Mouse (Mus musculus) megakaryocyte, embryonic 14.5 days (primary cell): ENCODE data around the gene Plekhg2. TPM values are rescaled to one million over a fixed set of nuclear protein-coding genes. Genes with fewer than 3 reads are reported as not detected.

ENCODE experiments used
- H3K27me3 ChIP-seq: replicated peaks from 2 replicates; pipeline ENCODE3; 2012; ENCODE audit warnings: inconsistent platforms
- H3K36me3 ChIP-seq: replicated peaks from 2 replicates; pipeline ENCODE3; 2012; ENCODE audit warnings: low read length, inconsistent platforms, mixed read lengths
- H3K4me1 ChIP-seq: 2 replicates; pipeline ENCODE4 v1.6.1; 2012; ENCODE audit warnings: inconsistent platforms
- H3K4me3 ChIP-seq: replicated peaks from 2 replicates; pipeline ENCODE3; 2012; ENCODE audit warnings: moderate library complexity, mild to moderate bottlenecking, inconsistent platforms
- H3K9me3 ChIP-seq: 2 replicates; pipeline ENCODE4 v1.6.1; 2012; ENCODE audit warnings: inconsistent platforms
- FLI1 ChIP-seq: IDR thresholded peaks from 2 replicates; pipeline ENCODE4 v1.6.1; 2012; ENCODE audit warnings: low read length, inconsistent platforms, mixed read lengths
- GATA1 ChIP-seq: IDR thresholded peaks from 3 replicates; pipeline ENCODE4 v1.6.1; 2012; ENCODE audit warnings: mixed read lengths, low read length, inconsistent platforms, borderline replicate concordance
- polyA plus RNA-seq: library from polyadenylated mRNA; stranded (reverse); fragments of >175 nt; gene quantifications from 2 replicates; pipeline ENCODE4 v1.2.3, GENCODE M21; 2012; ENCODE audit warnings: low replicate concordance; ENCODE audit not compliant: insufficient read depth

The Plekhg2 gene
- polyA plus RNA-seq, 1 experiment, result 13.5 TPM

DNA sequence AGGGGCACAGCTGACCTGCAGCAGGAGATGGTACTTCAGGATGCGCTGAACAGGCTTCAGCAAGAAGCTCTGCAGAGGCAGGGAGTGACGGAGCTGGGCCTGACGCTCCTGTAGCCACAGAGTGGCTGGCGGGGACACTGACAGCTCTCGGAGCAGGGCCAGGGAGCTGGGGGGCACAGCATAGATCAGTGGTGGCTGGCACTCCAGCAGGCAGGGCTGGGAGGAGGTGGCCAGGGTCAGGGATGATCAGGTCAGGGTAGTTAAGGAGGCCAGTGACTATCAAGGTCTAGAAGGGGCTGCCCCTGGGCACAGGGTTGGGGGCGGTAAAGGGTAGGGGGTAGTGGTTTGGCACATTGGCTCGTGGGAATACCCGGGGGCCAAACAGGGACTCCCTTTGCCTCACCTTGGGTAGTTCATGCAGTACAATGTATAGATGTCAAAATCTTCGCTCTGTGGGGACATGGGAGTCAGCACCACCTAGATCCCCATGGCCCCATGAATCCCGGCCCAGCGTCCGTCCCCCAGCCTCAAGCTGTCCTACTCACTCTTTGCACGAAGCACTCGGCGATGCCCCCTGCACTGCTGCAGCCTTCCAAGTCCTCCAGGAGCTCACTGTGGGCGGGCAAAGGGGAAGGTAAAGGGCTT lies 4.0 kb downstream of the Plekhg2 start:
- TF ChIP-seq FLI1 (no peak), GATA1 (no peak)
- peaks cover 51% of the 10 kb centered on the region for H3K36me3 ChIP-seq
- H3K4me1 ChIP-seq, result peaks cover 42% of the 10 kb centered on the region
- peaks cover 48% of the 10 kb centered on the region for H3K27me3 ChIP-seq
- H3K4me3 ChIP-seq, result no peak overlapping the region
- no peaks in the 10 kb centered on the region for H3K9me3 ChIP-seq

DNA sequence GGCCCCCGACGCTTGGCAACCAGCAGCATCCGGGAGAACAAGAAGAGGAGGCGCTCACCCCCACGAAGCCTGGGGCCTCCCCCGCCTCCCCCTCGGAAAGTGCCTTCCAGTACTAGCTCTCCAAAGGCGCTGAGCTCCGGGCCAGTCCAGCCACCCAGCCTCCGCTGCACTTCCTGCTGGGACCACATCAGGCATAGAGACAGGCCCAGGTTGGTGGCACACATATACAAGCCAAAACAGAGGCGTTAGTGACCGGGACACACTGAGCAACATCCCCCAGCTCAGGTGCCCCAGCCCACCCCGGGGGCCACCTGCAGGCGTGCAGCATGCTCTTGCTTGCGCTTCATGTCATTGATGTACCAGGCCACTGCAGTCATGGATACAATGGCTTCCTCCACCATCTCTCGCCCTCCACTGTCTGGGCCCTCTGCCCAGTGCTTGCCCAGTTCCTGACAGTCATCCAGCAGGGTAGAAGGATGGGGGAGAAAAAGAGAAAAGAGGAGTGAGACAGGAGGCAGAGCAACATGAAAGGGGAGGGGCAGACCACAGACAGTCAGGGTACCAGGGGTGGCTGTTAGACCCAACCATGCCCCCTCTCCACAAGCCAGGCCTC lies 4.6 kb downstream of the Plekhg2 start:
- H3K4me3 ChIP-seq, result no peak overlapping the region
- peaks cover 52% of the 10 kb centered on the region for H3K36me3 ChIP-seq
- H3K27me3 ChIP-seq, result peaks cover 49% of the 10 kb centered on the region
- H3K4me1 ChIP-seq, result peaks cover 42% of the 10 kb centered on the region
- no peak for TF ChIP-seq FLI1
- no peak for TF ChIP-seq GATA1
- H3K9me3 ChIP-seq, result no peaks in the 10 kb centered on the region

- H3K4me3 ChIP-seq, result no peak overlapping the region
- H3K9me3 ChIP-seq, result no peaks in the 10 kb centered on the region
- H3K4me1 ChIP-seq, result peaks cover 27% of the 10 kb centered on the region
- peaks cover 33% of the 10 kb centered on the region for H3K27me3 ChIP-seq
- TF ChIP-seq FLI1, result no peak
- no peak for TF ChIP-seq GATA1
- H3K36me3 ChIP-seq, result peaks cover 61% of the 10 kb centered on the region
These were observed 9.8 kb downstream of the Plekhg2 start for GRCm38 (mm10) chr7:28362441-28363060.

DNA sequence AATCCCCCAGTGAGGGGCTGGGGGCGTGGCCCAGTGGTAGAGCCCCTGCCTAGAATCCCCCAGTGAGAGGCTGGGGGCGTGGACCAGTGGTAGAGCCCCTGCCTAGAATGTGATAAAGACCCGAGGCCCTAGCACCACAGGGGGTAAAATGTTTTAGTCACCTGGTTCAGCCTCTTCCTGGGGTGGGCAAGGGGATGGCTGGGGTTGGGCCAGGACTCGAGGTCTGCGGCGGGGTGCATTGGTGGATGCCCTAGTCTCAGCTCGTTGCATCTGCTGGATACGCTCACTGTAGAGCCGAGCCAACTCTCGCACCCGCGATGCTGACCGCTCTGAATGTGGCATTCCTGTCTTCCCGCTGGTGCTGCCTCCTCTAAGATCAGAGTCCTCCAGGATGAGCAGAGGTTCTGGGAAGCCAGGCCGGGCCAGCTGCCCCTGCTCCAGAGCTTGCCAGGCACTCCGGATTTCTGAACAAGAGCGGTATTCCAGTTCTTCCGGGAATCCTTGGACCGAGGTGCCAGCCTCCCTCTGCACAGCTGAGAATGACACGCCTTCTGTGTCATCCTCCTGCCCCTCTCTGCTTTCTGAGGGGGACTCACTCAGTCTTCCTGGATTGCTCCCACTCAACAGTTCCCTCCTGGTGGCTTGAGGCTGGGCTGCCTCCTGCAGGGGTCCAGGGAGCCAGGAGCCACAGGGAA lies 10.6 kb downstream of the Plekhg2 start:
- Histone ChIP-seq H3K9me3 (no peaks in the 10 kb centered on the region), H3K4me1 (peaks cover 34% of the 10 kb centered on the region), H3K27me3 (peaks cover 34% of the 10 kb centered on the region), H3K4me3 (no peak overlapping the region), H3K36me3 (peaks cover 53% of the 10 kb centered on the region)
- TF ChIP-seq GATA1 (no peak), FLI1 (no peak)

GRCm38 (mm10) chr7:28360291-28360690 lies 12.1 kb downstream of the Plekhg2 start:
- Histone ChIP-seq H3K36me3 (peaks cover 49% of the 10 kb centered on the region), H3K27me3 (peaks cover 29% of the 10 kb centered on the region), H3K9me3 (no peaks in the 10 kb centered on the region), H3K4me3 (no peak overlapping the region), H3K4me1 (peaks cover 34% of the 10 kb centered on the region)
- no peak for TF ChIP-seq FLI1

DNA sequence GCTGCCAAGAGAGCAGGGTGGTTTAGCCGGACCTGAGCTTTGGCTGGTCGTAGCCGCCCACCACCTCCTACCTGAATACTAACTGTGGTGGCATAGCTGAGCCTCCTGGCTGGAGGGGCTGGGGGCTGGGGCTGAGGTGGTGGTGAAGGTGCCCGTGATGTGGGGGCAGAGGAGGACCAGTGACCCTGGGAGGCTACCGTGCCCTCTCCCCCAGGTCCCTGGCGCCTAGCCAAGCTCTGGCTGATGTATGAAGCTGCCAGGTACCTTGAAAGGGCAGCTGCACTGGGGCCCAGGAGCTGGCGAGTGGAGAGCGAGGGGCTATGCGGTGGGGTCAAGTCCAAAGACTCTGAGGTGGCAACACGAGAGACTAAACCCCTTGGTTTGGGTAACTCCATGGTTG lies 12.5 kb downstream of the Plekhg2 start:
- H3K27me3 ChIP-seq, result peaks cover 24% of the 10 kb centered on the region
- H3K4me1 ChIP-seq, result peaks cover 34% of the 10 kb centered on the region
- no peak for TF ChIP-seq GATA1
- no peak for TF ChIP-seq FLI1
- H3K9me3 ChIP-seq, result no peaks in the 10 kb centered on the region
- H3K36me3 ChIP-seq, result peaks cover 50% of the 10 kb centered on the region
- no peak overlapping the region for H3K4me3 ChIP-seq

DNA sequence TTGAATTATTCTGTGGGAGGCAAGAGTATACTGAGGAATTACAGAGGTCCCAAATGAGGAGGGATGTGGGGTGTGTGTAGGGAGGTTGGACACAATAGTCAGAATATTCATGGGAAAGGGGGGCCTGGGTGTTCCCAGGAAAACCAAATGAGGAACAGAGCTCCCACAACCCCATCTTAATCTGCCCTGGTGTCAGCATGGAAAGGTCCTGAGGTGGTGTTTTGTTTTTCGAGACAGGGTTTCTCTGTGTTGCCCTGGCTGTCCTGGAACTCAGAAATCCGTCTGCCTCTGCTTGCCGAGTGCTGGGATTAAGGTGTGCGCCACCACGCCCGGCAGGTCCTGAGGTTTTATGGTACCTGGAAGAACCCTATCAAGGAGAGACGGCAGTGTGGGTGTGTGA lies 14.0 kb downstream of the Plekhg2 start:
- Histone ChIP-seq H3K4me1 (peaks cover 35% of the 10 kb centered on the region), H3K36me3 (peaks cover 53% of the 10 kb centered on the region), H3K9me3 (no peaks in the 10 kb centered on the region), H3K4me3 (no peak overlapping the region), H3K27me3 (peaks cover 19% of the 10 kb centered on the region)
- TF ChIP-seq FLI1, result no peak
- no peak for TF ChIP-seq GATA1

DNA sequence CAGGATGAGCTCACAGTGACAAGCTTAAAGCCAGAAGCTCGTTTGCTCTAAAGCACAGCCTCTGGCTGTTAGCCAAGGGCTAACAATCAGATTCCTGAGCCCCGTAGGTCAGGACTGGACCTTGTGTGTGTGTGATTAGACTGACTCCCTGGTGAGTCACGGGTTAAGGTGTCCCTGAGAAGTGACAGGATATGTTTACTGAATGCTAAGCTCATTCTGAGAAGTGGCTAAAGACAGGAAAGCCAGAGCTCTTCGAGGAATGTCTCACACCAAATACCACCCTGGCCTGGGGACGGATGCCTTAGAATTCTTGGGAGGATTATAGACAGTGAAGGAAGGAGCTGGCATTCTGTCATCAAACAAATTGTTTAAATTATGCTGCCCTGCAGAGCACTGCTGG lies 14.4 kb downstream of the Plekhg2 start:
- no peak for TF ChIP-seq GATA1
- TF ChIP-seq FLI1, result no peak
- no peaks in the 10 kb centered on the region for H3K9me3 ChIP-seq
- peaks cover 57% of the 10 kb centered on the region for H3K36me3 ChIP-seq
- peaks cover 19% of the 10 kb centered on the region for H3K27me3 ChIP-seq
- no peak overlapping the region for H3K4me3 ChIP-seq
- H3K4me1 ChIP-seq, result peaks cover 35% of the 10 kb centered on the region

DNA sequence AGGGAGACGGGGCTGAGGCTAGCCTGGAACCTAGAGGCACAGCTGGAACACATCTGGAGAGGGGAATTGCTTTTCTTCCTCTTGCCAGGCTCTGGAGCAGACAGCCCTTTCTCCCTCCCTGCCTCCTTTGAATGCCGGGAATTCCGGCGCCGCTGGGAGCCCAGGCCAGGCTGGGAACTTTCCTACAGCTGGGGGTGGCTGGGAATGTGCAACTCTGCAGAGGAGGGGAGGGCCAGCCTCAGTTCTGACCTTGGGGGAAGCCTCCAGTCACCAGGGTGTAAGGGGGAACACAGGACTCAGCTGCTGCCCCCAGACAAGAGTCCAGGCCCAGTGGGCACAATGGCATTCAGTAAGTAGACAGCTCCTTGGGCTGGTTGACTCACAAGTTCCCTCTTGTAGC lies 15.4 kb downstream of the Plekhg2 start:
- Histone ChIP-seq H3K4me1 (peaks cover 38% of the 10 kb centered on the region), H3K4me3 (no peak overlapping the region), H3K9me3 (no peaks in the 10 kb centered on the region), H3K27me3 (peaks cover 12% of the 10 kb centered on the region), H3K36me3 (peaks cover 58% of the 10 kb centered on the region)
- TF ChIP-seq GATA1 (no peak), FLI1 (no peak)

- H3K4me3 ChIP-seq, result no peak overlapping the region
- H3K27me3 ChIP-seq, result peaks cover 4% of the 10 kb centered on the region
- peaks cover 48% of the 10 kb centered on the region for H3K36me3 ChIP-seq
- TF ChIP-seq GATA1, result no peak
- no peak for TF ChIP-seq FLI1
- peaks cover 43% of the 10 kb centered on the region for H3K4me1 ChIP-seq
- no peaks in the 10 kb centered on the region for H3K9me3 ChIP-seq
These were observed 17.2 kb downstream of the Plekhg2 start for GRCm38 (mm10) chr7:28355221-28355620.
